Mouse (Mus musculus) midbrain, embryonic 13.5 days (tissue): ENCODE results near the gene Fubp1. TPM values are rescaled to one million over a fixed set of nuclear protein-coding genes. Genes with fewer than 3 reads are reported as not detected.

Source experiments
- ATAC-seq: fragments of 200-750 bp; cut with Nextera tagmentation; 2 replicates; pipeline ENCODE4 v1.8.0; 2017; ENCODE audit warnings: mild to moderate bottlenecking, moderate TSS enrichment, moderate library complexity
- H3K27ac ChIP-seq: fragments of 300-500 bp; sonication (generic); 2 replicates; pipeline ENCODE4 v1.5.1; 2015; ENCODE audit warnings: inconsistent platforms, mild to moderate bottlenecking, moderate library complexity
- H3K27me3 ChIP-seq: fragments of 300-500 bp; sonication (generic); 2 replicates; pipeline ENCODE4 v1.6.1; 2015; ENCODE audit warnings: mild to moderate bottlenecking, inconsistent platforms
- H3K36me3 ChIP-seq: fragments of 300-500 bp; sonication (generic); 2 replicates; pipeline ENCODE4 v1.6.1; 2015; ENCODE audit warnings: mild to moderate bottlenecking, inconsistent platforms
- H3K4me1 ChIP-seq: fragments of 300-500 bp; sonication (generic); replicated peaks from 2 replicates; pipeline ENCODE4 v1.6.1; 2015; ENCODE audit warnings: inconsistent platforms
- H3K4me2 ChIP-seq: fragments of 300-500 bp; sonication (generic); replicated peaks from 2 replicates; pipeline ENCODE4 v1.6.1; 2015; ENCODE audit warnings: moderate library complexity, mild to moderate bottlenecking, inconsistent platforms
- H3K4me3 ChIP-seq: fragments of 300-500 bp; sonication (generic); replicated peaks from 2 replicates; pipeline ENCODE4 v1.5.1; 2015; ENCODE audit warnings: mild to moderate bottlenecking, inconsistent platforms
- H3K9ac ChIP-seq: fragments of 300-500 bp; sonication (generic); replicated peaks from 2 replicates; pipeline ENCODE4 v1.6.1; 2015; ENCODE audit warnings: mild to moderate bottlenecking, inconsistent platforms
- H3K9me3 ChIP-seq: fragments of 300-500 bp; sonication (generic); 2 replicates; pipeline ENCODE4 v1.6.1; 2016; ENCODE audit warnings: mild to moderate bottlenecking, inconsistent platforms
- WGBS: fragments of 180-500 bp; shearing (Covaris S2); methylation state at CpG from one replicate; pipeline ENCODE4 v1.1.7; 2015; 5-methylcytosine and 5-hydroxymethylcytosine counted together
- polyA plus RNA-seq: library from polyadenylated mRNA; unstranded; fragments of >200 nt; fragmentation: Nextera tagmentation; extraction: Ambion mirVana; gene quantifications from 2 replicates; pipeline ENCODE4 v1.2.1, GENCODE M21; 2015

The Fubp1 gene
- polyA plus RNA-seq, 1 experiment from 2014 or later = 353 TPM

DNA sequence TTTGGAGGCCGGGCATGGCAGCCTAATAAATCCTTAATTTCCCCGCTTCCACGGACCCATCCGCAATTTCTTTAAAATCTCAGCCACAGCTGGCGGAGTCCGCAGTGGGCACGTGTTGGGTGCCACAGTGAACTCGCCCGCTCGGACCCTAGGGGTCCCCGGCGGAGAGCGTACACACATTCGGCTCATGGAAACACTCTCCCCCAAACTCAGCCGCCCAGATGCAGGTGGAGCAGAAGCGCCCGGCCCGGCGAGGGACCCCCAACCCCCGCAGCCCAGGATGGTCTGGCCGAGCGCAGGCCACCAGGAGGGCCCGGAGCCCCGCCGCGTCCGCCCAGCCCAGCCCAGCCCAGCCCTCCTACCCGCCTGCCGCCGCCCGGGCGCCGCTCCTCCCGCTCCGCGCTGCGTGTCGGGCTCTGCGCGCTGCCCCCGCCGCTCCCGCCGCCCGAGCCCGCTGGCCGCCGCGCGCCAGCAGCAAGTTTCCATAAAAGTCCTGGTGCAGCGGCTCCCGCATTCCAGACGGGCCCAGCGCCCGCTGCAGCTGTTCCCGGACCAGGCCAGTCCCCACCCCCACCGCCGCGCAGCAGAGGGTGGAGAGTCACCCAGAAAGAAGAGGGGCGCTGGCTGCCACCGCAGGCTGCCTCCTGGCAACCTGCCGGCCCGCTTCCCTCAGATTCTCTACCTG is 55.3 kb downstream of the Fubp1 start:
- Histone ChIP-seq H3K36me3 (no peaks in the 10 kb centered on the region), H3K27me3 (peaks cover 66% of the 10 kb centered on the region), H3K4me3 (peak overlapping the region; percentile 53), H3K4me1 (peaks cover 26% of the 10 kb centered on the region), H3K27ac (no peak overlapping the region), H3K4me2 (peak overlapping the region; percentile 93), H3K9ac (peak overlapping the region; percentile 72), H3K9me3 (no peaks in the 10 kb centered on the region)
- under 1% methylated on average over 54 of the region's 63 CpGs for WGBS
- peak; percentile 87 for ATAC-seq

DNA sequence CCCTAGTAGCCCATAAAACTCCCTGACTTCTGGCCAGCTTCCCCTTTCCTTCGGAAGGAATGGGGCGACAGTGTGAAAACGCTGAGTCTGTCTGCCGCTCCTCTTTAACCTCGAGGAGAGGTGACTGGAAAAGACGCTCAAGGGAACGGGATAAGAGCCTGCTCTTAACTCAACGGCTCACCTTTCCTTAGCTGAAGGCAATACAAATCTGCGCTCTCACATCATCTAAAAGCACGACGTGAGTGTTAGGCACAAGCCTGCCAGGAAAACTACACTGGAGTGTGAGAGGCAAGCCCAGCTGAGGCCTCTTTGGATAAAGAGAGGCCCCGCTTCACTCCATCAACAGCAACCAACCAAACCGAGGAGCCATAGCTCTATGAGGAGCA is 55.8 kb downstream of the Fubp1 start, which contains the start of gene Nexn:
Nexn (minus strand) TSS at position 315 of the 386 bp plus-strand sequence.
- peak; percentile 49 for ATAC-seq
- Histone ChIP-seq H3K36me3 (no peaks in the 10 kb centered on the region), H3K4me1 (peaks cover 26% of the 10 kb centered on the region), H3K4me3 (peak within 1 kb of the TSS; percentile 53), H3K27me3 (peaks cover 65% of the 10 kb centered on the region), H3K27ac (no peak within 1 kb of the TSS), H3K9ac (peak within 1 kb of the TSS; percentile 72), H3K9me3 (no peaks in the 10 kb centered on the region), H3K4me2 (peak within 1 kb of the TSS; percentile 93)
- 2% methylated on average over 13 of the region's 13 CpGs for WGBS

DNA sequence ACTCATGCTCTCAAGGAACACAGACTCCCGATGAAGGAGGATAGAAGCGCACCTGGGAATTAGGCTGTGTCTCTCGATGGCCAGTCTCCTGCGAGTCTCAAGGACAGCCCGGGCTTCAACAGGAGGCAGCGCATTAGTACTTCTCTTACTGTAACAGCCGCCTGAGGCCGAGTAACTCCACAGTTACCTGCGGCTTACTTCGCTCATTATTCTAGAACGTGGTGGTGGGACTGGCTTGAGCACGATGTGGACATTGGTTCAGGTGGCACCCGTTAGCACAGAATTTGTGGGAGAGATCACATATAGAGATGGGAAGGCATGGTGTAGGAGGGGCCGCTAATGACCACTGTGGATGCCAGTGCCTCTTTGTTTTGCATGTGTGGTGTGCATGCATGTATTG is 57.9 kb downstream of the Fubp1 start:
- no peak overlapping the region for H3K27ac ChIP-seq
- H3K4me1 ChIP-seq = peaks cover 18% of the 10 kb centered on the region
- H3K9ac ChIP-seq = no peak overlapping the region
- H3K9me3 ChIP-seq = no peaks in the 10 kb centered on the region
- WGBS = 91% methylated on average over 14 of the region's 14 CpGs
- H3K4me3 ChIP-seq = no peak overlapping the region
- peaks cover 50% of the 10 kb centered on the region for H3K27me3 ChIP-seq
- H3K36me3 ChIP-seq = no peaks in the 10 kb centered on the region
- H3K4me2 ChIP-seq = no peak overlapping the region
- no peak for ATAC-seq

DNA sequence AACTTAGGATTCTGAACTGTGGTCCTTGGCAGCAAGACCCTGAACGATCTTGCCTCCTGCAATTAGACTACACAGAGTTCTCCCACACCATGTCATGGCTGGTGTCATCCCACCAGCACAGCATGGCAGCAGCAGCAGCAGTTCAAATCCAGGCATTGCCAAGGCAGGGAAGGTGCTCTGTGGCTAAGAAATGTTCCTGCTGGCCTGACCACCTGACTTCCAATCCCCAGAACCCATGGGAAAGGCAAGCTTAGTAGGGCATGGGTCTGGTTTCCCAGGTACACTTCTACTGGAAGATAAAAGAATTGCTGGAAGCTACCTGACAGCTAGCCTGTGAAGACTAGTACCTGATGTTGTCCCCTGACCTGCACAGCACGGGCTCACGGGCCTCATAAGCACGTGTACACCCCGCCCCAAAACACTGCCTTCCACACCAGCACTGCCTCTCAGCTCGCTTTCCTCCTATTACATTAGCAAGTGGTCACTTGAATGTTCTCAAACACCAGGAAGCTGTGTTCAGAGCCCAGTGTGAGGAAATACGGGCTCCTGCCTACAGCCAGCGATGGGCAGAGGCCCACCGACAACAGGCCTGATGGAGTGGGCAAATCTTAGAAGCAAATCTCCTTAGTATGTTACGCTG is 61.0 kb downstream of the Fubp1 start:
- no peak overlapping the region for H3K9ac ChIP-seq
- WGBS = 90% methylated on average over 10 of the region's 10 CpGs
- ATAC-seq = no peak
- no peaks in the 10 kb centered on the region for H3K9me3 ChIP-seq
- peaks cover 3% of the 10 kb centered on the region for H3K4me1 ChIP-seq
- H3K27me3 ChIP-seq = peaks cover 23% of the 10 kb centered on the region
- H3K4me3 ChIP-seq = no peak overlapping the region
- 0 out of 2 replicates have a peak, but pooled peaks cover 3% of the 10 kb centered on the region for H3K36me3 ChIP-seq
- H3K27ac ChIP-seq = no peak overlapping the region
- H3K4me2 ChIP-seq = no peak overlapping the region

DNA sequence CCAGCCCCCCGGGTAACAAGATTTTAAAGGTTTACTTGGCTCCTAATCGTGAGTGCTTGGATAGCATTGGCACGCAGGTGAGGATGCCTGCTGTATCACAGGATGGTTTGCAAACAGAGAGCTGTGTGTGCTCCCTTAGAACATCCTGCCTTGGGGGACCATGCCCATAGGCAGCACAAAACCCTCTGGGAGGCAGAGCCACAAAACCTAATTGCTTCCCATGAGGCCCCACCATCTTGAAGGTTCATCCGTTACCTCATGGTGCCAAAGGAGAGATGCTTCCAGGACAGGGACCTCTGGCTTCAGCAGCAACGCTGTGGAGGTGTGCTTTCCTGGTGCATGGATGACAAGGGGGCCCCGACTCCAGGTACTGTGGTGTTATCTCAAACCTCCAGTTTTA is 61.7 kb downstream of the Fubp1 start:
- no peak for ATAC-seq

DNA sequence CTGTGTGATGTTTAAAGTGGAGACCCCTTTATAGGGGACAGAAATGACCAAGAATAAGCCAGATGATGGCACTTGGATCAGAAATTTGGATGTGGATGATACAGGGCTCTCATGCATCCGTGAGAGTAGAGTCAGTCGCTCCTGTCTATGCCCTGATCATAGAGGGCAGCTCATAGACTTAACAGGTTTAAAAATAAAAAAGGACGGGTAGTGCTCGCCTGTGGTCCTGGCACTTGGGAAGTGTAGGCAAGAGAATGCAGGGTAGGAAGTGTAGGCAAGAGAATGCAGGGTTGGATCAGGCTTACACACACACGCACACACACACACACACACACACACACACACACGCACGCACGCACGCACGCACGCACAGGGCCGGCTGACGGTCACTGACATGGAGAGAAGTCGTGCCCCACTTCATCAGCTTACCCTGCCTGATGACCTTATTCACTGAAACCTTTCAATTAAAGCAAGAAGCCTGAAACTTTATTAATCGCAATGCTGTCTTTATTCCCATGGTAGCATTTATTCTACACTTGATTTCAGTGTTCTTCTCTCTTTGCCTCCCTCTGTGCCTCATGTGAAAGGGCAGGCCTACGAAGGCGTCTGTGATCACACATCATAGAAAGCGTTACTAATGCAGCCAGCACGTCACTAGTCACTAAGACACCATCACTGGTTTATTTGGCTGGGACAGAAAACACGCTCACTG is 62.9 kb downstream of the Fubp1 start:
- H3K36me3 ChIP-seq = peaks cover 15% of the 10 kb centered on the region
- no peak overlapping the region for H3K9ac ChIP-seq
- ATAC-seq = peak; percentile 37; the same call in 1 of the 2 replicates
- H3K4me3 ChIP-seq = no peak overlapping the region
- WGBS = 70% methylated on average over 20 of the region's 20 CpGs
- H3K9me3 ChIP-seq = no peaks in the 10 kb centered on the region
- no peak overlapping the region for H3K27ac ChIP-seq
- H3K4me2 ChIP-seq = no peak overlapping the region
- H3K4me1 ChIP-seq = no peaks in the 10 kb centered on the region
- peaks cover 4% of the 10 kb centered on the region for H3K27me3 ChIP-seq

More for the DNA sequence above, 61.7 kb downstream of the Fubp1 start:
- peaks cover 10% of the 10 kb centered on the region for H3K36me3 ChIP-seq
- H3K9me3 ChIP-seq = no peaks in the 10 kb centered on the region
- WGBS = 83% methylated on average over 6 of the region's 6 CpGs
- no peak overlapping the region for H3K4me3 ChIP-seq
- H3K4me2 ChIP-seq = no peak overlapping the region
- H3K27ac ChIP-seq = no peak overlapping the region
- H3K4me1 ChIP-seq = no peaks in the 10 kb centered on the region
- peaks cover 16% of the 10 kb centered on the region for H3K27me3 ChIP-seq
- no peak overlapping the region for H3K9ac ChIP-seq

DNA sequence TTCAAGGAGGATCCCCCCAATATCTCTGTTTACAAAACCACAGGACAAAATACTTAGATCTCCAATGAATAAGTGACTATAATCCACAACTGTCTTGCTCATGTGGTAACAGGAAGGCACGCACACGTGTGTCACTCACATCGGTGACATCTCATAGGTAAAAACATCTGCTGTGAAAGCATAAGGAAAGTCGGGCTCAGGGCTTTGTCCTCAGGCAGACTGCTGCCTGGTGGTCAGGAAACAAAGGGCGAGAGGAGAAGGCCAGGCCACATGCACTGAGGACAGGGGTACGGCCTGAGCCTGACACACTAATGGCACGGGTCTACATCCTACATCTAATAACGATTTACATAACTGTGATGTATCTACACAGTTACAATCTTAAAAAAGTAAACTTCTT is 64.8 kb downstream of the Fubp1 start:
- H3K4me2 ChIP-seq = no peak overlapping the region
- H3K27me3 ChIP-seq = no peaks in the 10 kb centered on the region
- no peak overlapping the region for H3K27ac ChIP-seq
- H3K36me3 ChIP-seq = peaks cover 15% of the 10 kb centered on the region
- no peak for ATAC-seq
- 69% methylated on average over 8 of the region's 8 CpGs for WGBS
- H3K9me3 ChIP-seq = no peaks in the 10 kb centered on the region
- H3K4me3 ChIP-seq = no peak overlapping the region
- no peak overlapping the region for H3K9ac ChIP-seq
- H3K4me1 ChIP-seq = no peaks in the 10 kb centered on the region

DNA sequence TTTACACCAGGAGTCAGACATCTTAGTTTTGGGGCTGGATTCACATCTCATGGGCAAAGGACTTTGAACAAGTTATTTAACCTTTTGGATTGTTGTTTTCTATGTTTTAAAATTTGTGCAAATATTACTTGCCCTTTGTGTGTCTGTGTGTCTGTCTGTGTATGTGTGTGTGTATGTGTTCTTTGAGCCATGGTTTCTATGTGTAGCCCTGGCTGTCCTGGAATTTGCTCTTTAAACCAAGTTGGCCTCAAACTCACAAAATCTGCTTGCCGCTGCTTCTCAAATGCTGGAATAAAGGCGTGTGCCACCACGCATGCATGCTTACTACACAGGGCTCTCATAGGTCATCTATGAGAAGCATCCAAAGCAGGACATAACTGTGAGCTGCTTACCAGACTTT is 66.7 kb downstream of the Fubp1 start:
- 96% methylated on average over 3 of the region's 3 CpGs for WGBS
- Histone ChIP-seq H3K4me2 (no peak overlapping the region), H3K9me3 (no peaks in the 10 kb centered on the region), H3K9ac (no peak overlapping the region), H3K36me3 (peaks cover 21% of the 10 kb centered on the region), H3K4me3 (no peak overlapping the region), H3K27me3 (no peaks in the 10 kb centered on the region), H3K27ac (no peak overlapping the region), H3K4me1 (no peaks in the 10 kb centered on the region)
- ATAC-seq = no peak

DNA sequence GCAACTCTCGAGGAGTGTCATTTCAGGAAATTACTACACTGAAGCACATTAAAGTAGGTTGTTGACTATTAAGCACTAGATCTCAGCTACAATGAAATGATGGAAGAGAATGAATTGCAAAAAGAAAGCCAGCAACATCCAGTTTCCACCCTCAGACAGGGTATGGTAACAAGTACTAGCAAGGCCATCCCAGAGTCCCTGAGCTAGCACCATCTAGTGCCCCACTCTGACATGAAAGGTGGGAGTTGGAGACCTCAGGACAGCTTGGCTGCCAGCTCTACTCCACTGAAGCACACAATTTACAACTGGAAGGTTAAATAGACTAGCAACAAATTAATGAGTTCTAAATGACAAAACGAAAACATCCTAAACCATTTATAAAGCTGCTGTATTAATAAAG is 67.7 kb downstream of the Fubp1 start:
- H3K36me3 ChIP-seq = peaks cover 31% of the 10 kb centered on the region
- no peaks in the 10 kb centered on the region for H3K4me1 ChIP-seq
- H3K27me3 ChIP-seq = no peaks in the 10 kb centered on the region
- H3K27ac ChIP-seq = no peak overlapping the region
- 94% methylated on average over 2 of the region's 2 CpGs for WGBS
- H3K4me2 ChIP-seq = no peak overlapping the region
- H3K9me3 ChIP-seq = no peaks in the 10 kb centered on the region
- no peak for ATAC-seq
- H3K4me3 ChIP-seq = no peak overlapping the region
- H3K9ac ChIP-seq = no peak overlapping the region

DNA sequence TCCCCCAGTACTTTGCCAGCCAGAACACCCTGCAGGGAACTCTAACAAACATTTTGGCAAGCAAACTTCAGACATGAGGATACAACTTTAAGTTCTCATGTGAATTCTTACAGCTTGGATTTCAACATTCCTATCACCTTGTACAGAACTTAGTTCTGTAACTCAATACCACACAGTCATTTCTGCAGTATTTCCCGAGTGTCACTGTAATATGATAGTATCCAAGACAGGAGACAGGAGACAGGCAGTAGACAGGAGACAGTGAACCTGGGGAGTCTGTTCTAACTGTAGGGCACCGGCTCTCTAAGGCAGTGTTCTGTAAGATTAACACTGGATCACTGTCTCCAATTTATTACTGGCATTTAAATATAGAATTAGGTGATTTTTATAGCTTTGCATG is 68.2 kb downstream of the Fubp1 start:
- no peak overlapping the region for H3K9ac ChIP-seq
- H3K4me2 ChIP-seq = no peak overlapping the region
- no peaks in the 10 kb centered on the region for H3K9me3 ChIP-seq
- no peak overlapping the region for H3K4me3 ChIP-seq
- H3K36me3 ChIP-seq = peaks cover 36% of the 10 kb centered on the region
- no peak for ATAC-seq
- H3K4me1 ChIP-seq = no peaks in the 10 kb centered on the region
- 86% methylated on average over 2 of the region's 2 CpGs for WGBS
- H3K27ac ChIP-seq = no peak overlapping the region
- no peaks in the 10 kb centered on the region for H3K27me3 ChIP-seq

DNA sequence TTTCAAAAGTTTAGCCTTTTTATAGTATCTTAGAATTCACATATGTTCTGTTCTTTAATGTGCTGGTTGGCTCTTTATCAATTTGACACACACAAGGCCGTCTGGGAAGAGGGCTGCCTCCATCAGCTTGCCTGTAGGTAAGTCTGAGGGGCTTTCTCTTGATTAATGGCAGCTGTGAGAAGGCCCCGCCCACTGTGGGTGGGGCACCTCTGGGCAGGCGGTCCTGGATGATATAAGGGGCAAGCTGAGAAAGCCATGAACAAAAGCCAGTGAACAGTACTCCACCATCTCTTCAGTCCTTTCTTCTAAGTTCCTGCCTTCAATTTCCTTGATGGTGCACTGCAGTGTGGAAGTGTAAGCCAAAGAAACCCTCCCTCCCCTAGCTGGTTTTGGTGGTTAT is 71.9 kb downstream of the Fubp1 start:
- no peak overlapping the region for H3K27ac ChIP-seq
- H3K9me3 ChIP-seq = no peaks in the 10 kb centered on the region
- H3K4me3 ChIP-seq = no peak overlapping the region
- no peak overlapping the region for H3K9ac ChIP-seq
- no peaks in the 10 kb centered on the region for H3K27me3 ChIP-seq
- peaks cover 49% of the 10 kb centered on the region for H3K36me3 ChIP-seq
- ATAC-seq = no peak
- H3K4me2 ChIP-seq = no peak overlapping the region
- 56% methylated on average over 3 of the region's 3 CpGs for WGBS
- H3K4me1 ChIP-seq = no peaks in the 10 kb centered on the region

DNA sequence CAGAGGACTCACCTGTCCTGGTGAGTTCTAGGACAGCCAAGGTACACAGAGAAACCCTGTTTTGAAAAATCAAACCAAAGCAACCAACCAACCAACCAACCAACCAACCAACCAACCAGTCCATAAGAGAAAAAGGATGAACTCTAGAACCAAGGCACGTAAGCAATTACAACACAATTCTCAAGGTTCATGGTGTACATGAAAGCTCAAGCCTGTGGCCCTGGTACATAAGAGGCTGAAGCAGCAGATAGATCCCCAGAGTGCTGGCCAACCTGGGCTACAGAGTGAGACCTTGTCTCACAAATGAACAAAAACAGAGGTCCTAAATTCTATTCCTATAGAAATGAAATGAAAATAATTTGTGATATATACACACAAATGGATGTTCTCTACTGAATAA is 74.1 kb downstream of the Fubp1 start:
- H3K27ac ChIP-seq = no peak overlapping the region
- no peaks in the 10 kb centered on the region for H3K9me3 ChIP-seq
- H3K36me3 ChIP-seq = peaks cover 67% of the 10 kb centered on the region
- no peak for ATAC-seq
- WGBS = 100% methylated on average over 1 of the region's 1 CpGs
- H3K4me2 ChIP-seq = no peak overlapping the region
- no peak overlapping the region for H3K4me3 ChIP-seq
- no peaks in the 10 kb centered on the region for H3K27me3 ChIP-seq
- H3K4me1 ChIP-seq = no peaks in the 10 kb centered on the region
- H3K9ac ChIP-seq = no peak overlapping the region
